Comparison of ENCODE assay signal across 11 mouse cellular contexts in the genomic region with DNA sequence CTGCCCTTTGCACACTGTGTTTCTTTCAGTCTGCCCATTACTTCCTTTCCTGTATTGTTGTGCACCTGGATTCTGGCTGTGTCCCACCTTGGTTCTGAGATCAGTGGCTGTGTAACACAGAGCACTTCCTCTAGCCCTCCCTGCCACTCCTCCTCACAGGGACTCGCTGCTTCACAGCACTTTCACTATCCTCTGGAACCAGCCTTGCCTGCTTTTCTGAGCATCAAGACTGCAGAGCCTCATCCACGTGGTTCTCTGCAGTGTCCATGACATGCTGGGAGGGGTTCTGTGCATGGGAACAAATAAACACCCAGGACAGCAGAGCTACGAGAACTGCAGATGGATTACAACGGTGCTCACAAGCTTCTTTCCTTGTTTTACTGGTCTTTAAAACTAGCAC. TPM values are rescaled to one million over a fixed set of nuclear protein-coding genes. Genes with fewer than 3 reads are reported as not detected.
DNase-seq lines count a peak whose midpoint lies in the region; ATAC-seq and TF ChIP-seq lines count a peak whose summit lies in the region.
"Had no signal": no experiment of that assay in that cellular context is flagged by ENCODE, and none has a peak within 500 bp of the region (broad histone marks: within the 10 kb centered on the region; RNA-seq: fewer than 3 reads in every experiment).

No protein-coding gene starts in this region.

- no peaks in the 10 kb centered on the region for H3K36me3 ChIP-seq in liver, postnatal 0 days (replicated peaks; ENCODE audit: insufficient read depth, low read length)

- no peaks in the 10 kb centered on the region for H3K27me3 ChIP-seq in liver, postnatal 0 days (ENCODE audit: insufficient read depth, low read length)

- no peaks in the 10 kb centered on the region for H3K9me3 ChIP-seq in liver, postnatal 0 days (ENCODE audit: low read length)

- WGBS in liver, postnatal 0 days (ENCODE audit: insufficient replicate concordance), result 30% methylated on average over 4 of the region's 4 CpGs

- ATAC-seq in liver, postnatal 0 days, result no peak

- no peak overlapping the region for H3K4me3 ChIP-seq in liver, postnatal 0 days (ENCODE audit: low read depth, low read length)

- peak; percentile 7 for DNase-seq in adrenal gland, postnatal 10 days
- no peak for DNase-seq in adrenal gland, adult 18-20 months (ENCODE audit: low spot score in 2 of 2)
- DNase-seq in spleen, postnatal 36 days (ENCODE audit: low spot score in 2 of 2), result peak; percentile 31 to 46
- DNase-seq in spleen, adult 12 weeks (ENCODE audit: low spot score), result no peak
- no peak for DNase-seq in liver, postnatal 0 days
- DNase-seq in thymus, postnatal 4 days, result peak; percentile 24
- no peak for DNase-seq in gastrocnemius, postnatal 10 days
- DNase-seq in cerebellum, adult 9-11 months, result no peak
- DNase-seq: gastrocnemius, postnatal 14 days; kidney, adult 11 months had no signal

- no peak for TF ChIP-seq EP300 in liver, postnatal 0 days (IDR thresholded peaks at IDR 0.05; ENCODE audit: low read depth)

- H3K9ac ChIP-seq in liver, postnatal 0 days (replicated peaks), result no peak overlapping the region; the same call in 1 of the 2 replicates

- peaks cover 35% of the 10 kb centered on the region for H3K4me1 ChIP-seq in liver, postnatal 0 days (ENCODE audit: insufficient read depth)

- peak overlapping the region; percentile 55; the same call in 1 of the 2 replicates for H3K27ac ChIP-seq in liver, postnatal 0 days (ENCODE audit: low read depth)

- TF ChIP-seq CTCF in liver, postnatal 0 days (IDR thresholded peaks at IDR 0.05; ENCODE audit: low read depth), result no peak

- peak overlapping the region; percentile 48 for H3K4me2 ChIP-seq in liver, postnatal 0 days (ENCODE audit: low read depth, low read length)
- H3K4me2 ChIP-seq: midbrain, embryonic 11.5 days had no signal

RNA-seq across cellular contexts. Expression of gene Prdm2, which starts 22.1 kb away (rescaled TPM):
- total RNA-seq in adrenal gland, postnatal 10 days (2021), result 10 to 100 TPM; 21.2 to 23.4 TPM
- total RNA-seq in adrenal gland, adult 18-20 months (2021), result 10 to 100 TPM; 25.7 to 35.1 TPM
- 2.6 and 4.1 TPM in 2 replicates for polyA plus RNA-seq in liver, postnatal 0 days (2015; fragmentation: Nextera tagmentation; extraction: Ambion mirVana)
- total RNA-seq in gastrocnemius, postnatal 10 days (2021), result 10 to 100 TPM; 20.4 to 25.9 TPM

Comparison
In these comparisons a context has a peak if more than half of its experiments do, and no peak if none do; other contexts are left out.
1. DNase-seq: peak in adrenal gland, postnatal 10 days (single experiment), spleen, postnatal 36 days (2 of 2) and thymus, postnatal 4 days (single experiment); none in adrenal gland, adult 18-20 months (0 of 2), spleen, adult 12 weeks (single experiment), liver, postnatal 0 days (single experiment), gastrocnemius, postnatal 10 days (single experiment) and cerebellum, adult 9-11 months (single experiment).